ENCODE assay signal across 8 mouse cellular contexts in genomic region chr7:19179173-19179572, GRCm38 (mm10). TPM values are rescaled to one million over a fixed set of nuclear protein-coding genes. Genes with fewer than 3 reads are reported as not detected.
DNase-seq lines count a peak whose midpoint lies in the region; ATAC-seq and TF ChIP-seq lines count a peak whose summit lies in the region.

No protein-coding gene starts in this region.

- peaks cover 13% of the 10 kb centered on the region; the same call in 1 of the 2 replicates for H3K36me3 ChIP-seq in hindbrain, embryonic 15.5 days

- H3K27me3 ChIP-seq in cerebellum, adult 2 months (ENCODE audit: control insufficient read depth, insufficient read depth, low read length) = no peaks in the 10 kb centered on the region
- H3K27me3 ChIP-seq in hindbrain, embryonic 15.5 days = peaks cover 31% of the 10 kb centered on the region; the same call in 1 of the 2 replicates

- H3K4me3 ChIP-seq in cerebellum, adult 2 months (replicated peaks; ENCODE audit: insufficient read depth, low read depth, low read length) = peak overlapping the region; percentile 2
- H3K4me3 ChIP-seq in hindbrain, embryonic 15.5 days = peak overlapping the region; percentile 78

- no peak overlapping the region for H3K27ac ChIP-seq in cerebellum, adult 2 months (ENCODE audit: insufficient read depth, low read length)
- H3K27ac ChIP-seq in hindbrain, embryonic 15.5 days (replicated peaks) = no peak overlapping the region

- no peaks in the 10 kb centered on the region; the same call in 1 of the 2 replicates for H3K4me1 ChIP-seq in cerebellum, adult 2 months (ENCODE audit: control insufficient read depth, insufficient read depth, low read length)
- H3K4me1 ChIP-seq in hindbrain, embryonic 15.5 days (replicated peaks) = peaks cover 39% of the 10 kb centered on the region

- peak; percentile 31; the same call in 1 of the 2 replicates for TF ChIP-seq CTCF in cerebellum, adult 2 months (IDR thresholded peaks at IDR 0.05; ENCODE audit: borderline replicate concordance, insufficient read depth, low read depth, low read length)

- 0 out of 2 replicates have a peak overlapping the region, but pooled peaks have one; percentile 14 for H3K9ac ChIP-seq in hindbrain, embryonic 15.5 days

- no peak for TF ChIP-seq POLR2A in cerebellum, adult 2 months (IDR thresholded peaks at IDR 0.05; ENCODE audit: borderline replicate concordance, insufficient read depth, low read length)

- no peak for ATAC-seq in hindbrain, embryonic 15.5 days (ENCODE audit: low FRiP score, low read depth)
- ATAC-seq in megakaryocyte, adult 5-6 weeks (ENCODE audit: poor library complexity, severe bottlenecking) = peak; percentile 70

- DNase-seq in R1 (ENCODE audit: low read depth, low spot score) = peak; percentile 79
- peak; percentile 56 to 61 for DNase-seq in cerebellum, adult 2 months
- DNase-seq in gastrocnemius, adult 18-20 months (ENCODE audit: low spot score) = peak; percentile 53
- peak; percentile 67 to 72 for DNase-seq in left cerebral cortex, postnatal 25 days (ENCODE audit: low spot score in 2 of 2)
- peak; percentile 79 to 80 for DNase-seq in right cerebral cortex, postnatal 10 days (ENCODE audit: low spot score in 2 of 2)
- no peak for DNase-seq in adipocyte (ENCODE audit: low spot score)

- 6% methylated on average over 23 of the region's 32 CpGs for WGBS in cerebellum, adult 2 months
- under 1% methylated on average over 30 of the region's 32 CpGs for WGBS in hindbrain, embryonic 15.5 days

- peak overlapping the region; percentile 78 for H3K4me2 ChIP-seq in hindbrain, embryonic 15.5 days

- intact Hi-C loops in left cerebral cortex, postnatal 25 days (cut with DNase I) = loop anchor here (2.0 to 5.0 kb wide), 3 partner anchors 30 to 123 kb away; partner anchors contain the start of gene Opa3

- no peaks in the 10 kb centered on the region for H3K9me3 ChIP-seq in hindbrain, embryonic 15.5 days

RNA-seq across cellular contexts. Expression of gene Eml2, which starts 3.0 kb away (rescaled TPM):
- 148 and 176 TPM in 2 replicates for polyA plus RNA-seq in cerebellum, adult 2 months (2012; rRNA removed)
- 10 to 100 TPM; 13.9 to 15.0 TPM for total RNA-seq in gastrocnemius, adult 18-20 months (2021)
- polyA plus RNA-seq in hindbrain, embryonic 15.5 days (2015; fragmentation: Nextera tagmentation; extraction: Ambion mirVana) = 8.2 and 8.8 TPM in 2 replicates
- 100 to 1,000 TPM; 125 to 133 TPM for total RNA-seq in left cerebral cortex, postnatal 25 days (2021)
- 5.2 and 9.1 TPM in 2 replicates for total RNA-seq in megakaryocyte, adult 5-6 weeks (2015)
- total RNA-seq in megakaryocyte, adult 5-6 weeks (2017) = 8.7 and 13.4 TPM in 2 replicates

RNA-seq across cellular contexts. Expression of gene Gipr, which starts 13.2 kb away (rescaled TPM):
- 1.9 and 2.6 TPM in 2 replicates for polyA plus RNA-seq in cerebellum, adult 2 months (2012; rRNA removed)
- not detected for total RNA-seq in gastrocnemius, adult 18-20 months (2021)
- 2.1 TPM in 2 replicates for polyA plus RNA-seq in hindbrain, embryonic 15.5 days (2015; fragmentation: Nextera tagmentation; extraction: Ambion mirVana)
- total RNA-seq in left cerebral cortex, postnatal 25 days (2021) = 1 to 10 TPM; 1.1 to 1.5 TPM
- total RNA-seq in megakaryocyte, adult 5-6 weeks (2015) = not detected in 2 replicates
- total RNA-seq in megakaryocyte, adult 5-6 weeks (2017) = not detected in 2 replicates

RNA-seq across cellular contexts. Expression of gene Snrpd2, which starts 29.7 kb away (rescaled TPM):
- polyA plus RNA-seq in cerebellum, adult 2 months (2012; rRNA removed) = 87.1 and 88.8 TPM in 2 replicates
- total RNA-seq in gastrocnemius, adult 18-20 months (2021) = 10 to 100 TPM; 50.5 to 55.4 TPM
- polyA plus RNA-seq in hindbrain, embryonic 15.5 days (2015; fragmentation: Nextera tagmentation; extraction: Ambion mirVana) = 116 and 118 TPM in 2 replicates
- total RNA-seq in left cerebral cortex, postnatal 25 days (2021) = 10 to 100 TPM; 72.8 to 77.5 TPM
- total RNA-seq in megakaryocyte, adult 5-6 weeks (2015) = 44.2 and 53.7 TPM in 2 replicates
- total RNA-seq in megakaryocyte, adult 5-6 weeks (2017) = 28.3 and 32.4 TPM in 2 replicates

RNA-seq across cellular contexts. Expression of gene Qpctl, which starts 30.1 kb away (rescaled TPM):
- 15.7 TPM in 2 replicates for polyA plus RNA-seq in cerebellum, adult 2 months (2012; rRNA removed)
- 1 to 10 TPM; 1.9 to 2.0 TPM for total RNA-seq in gastrocnemius, adult 18-20 months (2021)
- 21.7 and 24.2 TPM in 2 replicates for polyA plus RNA-seq in hindbrain, embryonic 15.5 days (2015; fragmentation: Nextera tagmentation; extraction: Ambion mirVana)
- total RNA-seq in left cerebral cortex, postnatal 25 days (2021) = 10 to 100 TPM; 15.5 to 16.0 TPM
- 6.6 and 7.9 TPM in 2 replicates for total RNA-seq in megakaryocyte, adult 5-6 weeks (2015)
- 3.5 and 4.5 TPM in 2 replicates for total RNA-seq in megakaryocyte, adult 5-6 weeks (2017)

RNA-seq across cellular contexts. Expression of gene Gpr4, which starts 33.2 kb away (rescaled TPM):
- polyA plus RNA-seq in cerebellum, adult 2 months (2012; rRNA removed) = 4.3 and 5.1 TPM in 2 replicates
- total RNA-seq in gastrocnemius, adult 18-20 months (2021) = 1 to 10 TPM; 1.3 to 3.3 TPM
- 2.7 and 3.8 TPM in 2 replicates for polyA plus RNA-seq in hindbrain, embryonic 15.5 days (2015; fragmentation: Nextera tagmentation; extraction: Ambion mirVana)
- 1 to 10 TPM; 3.7 to 4.3 TPM for total RNA-seq in left cerebral cortex, postnatal 25 days (2021)
- total RNA-seq in megakaryocyte, adult 5-6 weeks (2015) = not detected in 2 replicates
- 0.12 TPM in 1 of 2 replicates, not detected in the other for total RNA-seq in megakaryocyte, adult 5-6 weeks (2017)

Comparison
In these comparisons a context has a peak if more than half of its experiments do, and no peak if none do; other contexts are left out.
1. RNA of gene Eml2, which starts 3.0 kb away (total RNA-seq): 125 to 133 TPM in left cerebral cortex, postnatal 25 days; 13.9 to 15.0 TPM in gastrocnemius, adult 18-20 months and 5.2 to 13.4 TPM in megakaryocyte, adult 5-6 weeks; every median in the first group is over 4 times any median in the second.